Comparison of ENCODE assay signal across 19 mouse cellular contexts in the genomic region with DNA sequence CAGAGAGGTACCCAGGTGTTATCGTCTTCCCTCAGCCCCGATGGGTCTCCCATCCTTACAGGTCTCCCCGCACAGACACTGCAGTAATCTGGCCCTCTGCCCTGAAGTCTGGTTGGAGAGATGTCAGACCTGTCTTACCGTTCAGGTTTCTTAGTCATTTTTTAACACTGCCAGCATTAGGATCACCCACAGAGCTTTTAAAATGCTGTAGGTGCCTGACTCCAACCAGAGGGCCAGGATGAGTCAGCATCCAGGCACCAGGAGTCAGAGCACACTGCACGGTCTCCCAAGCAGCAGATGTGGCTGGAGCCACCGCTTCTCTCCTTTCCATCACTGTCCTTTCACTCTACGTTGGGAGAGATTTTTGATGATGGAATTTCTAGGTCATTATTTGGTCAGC.
DNase-seq lines count a peak whose midpoint lies in the region; ATAC-seq and TF ChIP-seq lines count a peak whose summit lies in the region.
"Had no signal": no experiment of that assay in that cellular context is flagged by ENCODE, and none has a peak within 500 bp of the region (broad histone marks: within the 10 kb centered on the region; RNA-seq: fewer than 3 reads in every experiment).

No protein-coding gene starts in this region.

- H3K9me3 ChIP-seq in kidney, postnatal 0 days (replicated peaks; ENCODE audit: low read length) = no peaks in the 10 kb centered on the region
- H3K9me3 ChIP-seq: embryonic facial prominence, embryonic 10.5 days; heart, embryonic 15.5 days had no signal

- no peak overlapping the region for H3K4me3 ChIP-seq in kidney, postnatal 0 days (replicated peaks; ENCODE audit: low read depth, low read length)
- H3K4me3 ChIP-seq: embryonic facial prominence, embryonic 10.5 days; heart, embryonic 15.5 days had no signal

- no peak for ATAC-seq in kidney, postnatal 0 days (replicated peaks; ENCODE audit: low FRiP score, low read depth)
- ATAC-seq in inflammation-experienced regulatory T-cells, adult 6 months = no peak
- ATAC-seq: forebrain, embryonic 14.5 days had no signal

- DNase-seq in cerebellum, postnatal 14 days = peak; percentile 10 to 27
- no peak for DNase-seq in cerebellum, adult 11-12 months
- DNase-seq in kidney, postnatal 0 days (ENCODE audit: low spot score) = no peak
- DNase-seq in kidney, postnatal 4 days = no peak
- peak; percentile 65 for DNase-seq in MN1 (ENCODE audit: low spot score)
- DNase-seq in kidney, postnatal 36 days = peak; percentile 58 to 60
- DNase-seq in adrenal gland, postnatal 4 days (ENCODE audit: low spot score in 2 of 2) = no peak
- DNase-seq: adrenal gland, postnatal 14 days; B cell, adult 2 months; cerebellum, adult 2 months; gastrocnemius, postnatal 36 days; layer of hippocampus, postnatal 36 days; lung, embryonic 14.5 days; lung, postnatal 4 days; right cerebral cortex, postnatal 4 days had no signal

- H3K27me3 ChIP-seq in kidney, postnatal 0 days (ENCODE audit: insufficient read depth, low read length) = no peaks in the 10 kb centered on the region
- H3K27me3 ChIP-seq: heart, embryonic 15.5 days had no signal

- peak overlapping the region; percentile 19; the same call in 1 of the 2 replicates for H3K27ac ChIP-seq in kidney, postnatal 0 days
- H3K27ac ChIP-seq: embryonic facial prominence, embryonic 10.5 days; heart, embryonic 15.5 days had no signal

- H3K4me1 ChIP-seq in kidney, postnatal 0 days (replicated peaks; ENCODE audit: insufficient read depth, low read length) = peaks cover 4% of the 10 kb centered on the region; the same call in 1 of the 2 replicates
- H3K4me1 ChIP-seq: embryonic facial prominence, embryonic 10.5 days had no signal

- H3K9ac ChIP-seq in kidney, postnatal 0 days (ENCODE audit: low read depth, low read length) = no peak overlapping the region
- H3K9ac ChIP-seq: heart, embryonic 15.5 days; lung, embryonic 14.5 days had no signal

- no peak overlapping the region for H3K4me2 ChIP-seq in kidney, postnatal 0 days (ENCODE audit: low read length)
- H3K4me2 ChIP-seq: heart, embryonic 15.5 days; lung, embryonic 14.5 days had no signal

- no peaks in the 10 kb centered on the region for H3K36me3 ChIP-seq in kidney, postnatal 0 days (ENCODE audit: insufficient read depth, low read length)
- H3K36me3 ChIP-seq: embryonic facial prominence, embryonic 10.5 days; heart, embryonic 15.5 days had no signal

- 63% methylated on average over 7 of the region's 7 CpGs for WGBS in kidney, postnatal 0 days

- no peak for TF ChIP-seq CTCF in kidney, postnatal 0 days (IDR thresholded peaks at IDR 0.05; ENCODE audit: low read depth)

Comparison
In these comparisons a context has a peak if more than half of its experiments do, and no peak if none do; other contexts are left out.
1. DNase-seq: peak in cerebellum, postnatal 14 days (2 of 2), MN1 (single experiment) and kidney, postnatal 36 days (2 of 2); none in cerebellum, adult 11-12 months (single experiment), kidney, postnatal 0 days (single experiment), kidney, postnatal 4 days (0 of 2) and adrenal gland, postnatal 4 days (0 of 2).